Mouse (Mus musculus): ENCODE results near the gene Itm2b. TPM values are rescaled to one million over a fixed set of nuclear protein-coding genes. Genes with fewer than 3 reads are reported as not detected.

Gene Itm2b
- polyA plus RNA-seq, 1 experiment from 2014 or later = 1,174 TPM

DNA sequence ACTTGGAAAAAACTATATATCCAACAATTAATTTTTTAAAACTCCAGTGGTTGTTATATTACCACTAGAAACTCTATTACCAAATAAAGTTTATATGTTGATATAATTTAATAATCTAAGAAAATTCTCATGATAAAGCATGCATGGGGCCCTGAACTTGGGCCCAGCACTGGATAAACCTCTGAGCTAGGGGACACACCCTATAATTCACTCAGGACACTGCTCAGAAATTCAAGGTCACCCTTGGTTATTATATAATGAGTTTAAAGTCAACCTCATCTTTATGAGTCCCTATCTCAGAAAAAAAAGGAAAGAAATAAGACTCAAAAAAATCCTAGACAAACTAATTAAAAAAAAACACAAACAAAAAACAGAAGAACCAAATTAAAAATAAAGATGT lies 68.2 kb downstream of the Itm2b start:
- no peak for ATAC-seq (ENCODE audit: insufficient number of reproducible peaks, low FRiP score, low TSS enrichment, low read depth)
- no peaks in the 10 kb centered on the region for H3K27me3 ChIP-seq
- no peak overlapping the region for H3K4me2 ChIP-seq (replicated peaks)
- 0 out of 2 replicates have a peak, but pooled peaks cover 3% of the 10 kb centered on the region for H3K4me1 ChIP-seq
- H3K9me3 ChIP-seq (replicated peaks) = no peaks in the 10 kb centered on the region
- H3K27ac ChIP-seq (replicated peaks) = no peak overlapping the region
- H3K36me3 ChIP-seq = no peaks in the 10 kb centered on the region
- H3K9ac ChIP-seq = no peak overlapping the region
- H3K4me3 ChIP-seq (replicated peaks) = no peak overlapping the region

DNA sequence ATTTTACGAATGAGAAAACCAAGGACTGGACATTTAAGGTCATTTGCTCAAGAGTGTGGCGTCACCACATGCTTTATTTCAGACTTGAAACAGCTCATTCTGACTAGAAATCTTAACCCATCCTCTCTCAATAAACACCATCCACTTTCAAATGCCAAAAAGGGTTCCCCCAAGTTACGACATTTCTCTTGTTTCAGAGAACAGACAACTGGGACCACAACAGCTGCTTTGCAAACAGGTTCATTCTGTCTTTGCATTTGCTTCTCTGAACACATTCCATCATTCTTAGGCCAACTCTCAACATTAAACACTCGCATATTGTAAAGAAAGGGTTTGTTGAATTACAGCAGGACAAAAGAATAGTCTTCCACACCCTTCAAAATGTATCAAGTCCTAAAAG lies 71.2 kb downstream of the Itm2b start:
- Histone ChIP-seq H3K4me3 (replicated peaks) (no peak overlapping the region), H3K4me2 (replicated peaks) (no peak overlapping the region), H3K9ac (no peak overlapping the region), H3K27ac (replicated peaks) (no peak overlapping the region), H3K4me1 (peaks cover 8% of the 10 kb centered on the region; the same call in 1 of the 2 replicates), H3K36me3 (no peaks in the 10 kb centered on the region), H3K9me3 (replicated peaks) (no peaks in the 10 kb centered on the region), H3K27me3 (no peaks in the 10 kb centered on the region)
- 66% methylated on average over 4 of the region's 4 CpGs for WGBS
- no peak for ATAC-seq (ENCODE audit: insufficient number of reproducible peaks, low FRiP score, low TSS enrichment, low read depth)

DNA sequence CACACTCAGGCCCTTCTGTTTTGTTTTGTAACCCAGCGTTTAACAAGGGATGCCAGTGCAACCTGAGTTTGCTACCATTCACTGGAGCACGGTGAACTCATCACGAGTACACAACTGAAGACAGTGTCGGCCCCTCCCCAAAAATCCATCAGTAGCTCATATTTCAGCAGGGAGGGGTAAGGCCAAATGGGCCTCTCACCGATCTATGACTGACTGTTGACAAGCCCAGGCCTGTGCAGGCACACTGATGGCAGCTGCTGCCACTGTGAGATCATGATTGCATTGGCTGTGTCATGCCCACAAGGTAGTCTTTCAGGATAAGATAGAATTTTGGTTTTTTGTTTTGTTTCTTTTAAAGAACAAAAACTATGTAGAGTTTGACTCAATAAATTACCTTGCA lies 71.7 kb downstream of the Itm2b start:
- H3K9ac ChIP-seq = no peak overlapping the region
- no peaks in the 10 kb centered on the region for H3K27me3 ChIP-seq
- peaks cover 8% of the 10 kb centered on the region; the same call in 1 of the 2 replicates for H3K4me1 ChIP-seq
- no peak overlapping the region for H3K4me2 ChIP-seq (replicated peaks)
- no peak overlapping the region for H3K4me3 ChIP-seq (replicated peaks)
- peak; percentile 47; the same call in 1 of the 2 replicates for ATAC-seq (ENCODE audit: insufficient number of reproducible peaks, low FRiP score, low TSS enrichment, low read depth)
- H3K9me3 ChIP-seq (replicated peaks) = no peaks in the 10 kb centered on the region
- H3K36me3 ChIP-seq = no peaks in the 10 kb centered on the region
- no peak overlapping the region for H3K27ac ChIP-seq (replicated peaks)
- 25% methylated on average over 5 of the region's 5 CpGs for WGBS

DNA sequence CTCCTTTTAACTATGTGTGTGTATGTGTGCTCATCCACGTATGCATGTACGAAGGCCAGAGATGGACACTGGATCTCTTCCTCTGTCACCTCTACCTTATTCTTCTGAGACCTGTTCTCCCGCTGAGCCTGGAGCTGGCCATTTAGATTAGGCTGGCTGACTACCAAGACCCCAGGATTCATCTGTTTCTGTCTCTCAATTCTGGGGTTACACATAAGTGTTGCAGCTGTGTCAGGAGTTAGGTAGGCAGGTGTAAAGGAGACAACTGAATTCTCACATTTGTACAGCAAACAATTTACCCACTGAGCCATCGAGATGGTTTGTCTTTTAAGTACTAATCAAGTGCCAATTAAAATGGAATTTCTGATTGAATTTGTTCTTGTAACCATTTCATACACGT lies 72.2 kb downstream of the Itm2b start:
- Histone ChIP-seq H3K4me3 (replicated peaks) (no peak overlapping the region), H3K27ac (replicated peaks) (no peak overlapping the region), H3K9me3 (replicated peaks) (no peaks in the 10 kb centered on the region), H3K27me3 (no peaks in the 10 kb centered on the region), H3K4me2 (replicated peaks) (no peak overlapping the region), H3K36me3 (no peaks in the 10 kb centered on the region), H3K9ac (no peak overlapping the region), H3K4me1 (peaks cover 8% of the 10 kb centered on the region; the same call in 1 of the 2 replicates)
- 71% methylated on average over 5 of the region's 5 CpGs for WGBS
- no peak; the same call in 1 of the 2 replicates for ATAC-seq (ENCODE audit: insufficient number of reproducible peaks, low FRiP score, low TSS enrichment, low read depth)

Other genes with a start within 250 kb of the Itm2b start
- 12.9 and 13.1 TPM in 2 replicates for gene Lpar6, start 147.4 kb downstream of the Itm2b start, polyA plus RNA-seq (2015; fragmentation: Nextera tagmentation; extraction: Ambion mirVana)
- gene Rb1, start 59.5 kb downstream of the Itm2b start, polyA plus RNA-seq (2015; fragmentation: Nextera tagmentation; extraction: Ambion mirVana) = 23.8 and 25.6 TPM in 2 replicates
- 82.8 and 86.7 TPM in 2 replicates for gene Med4, start 124.7 kb upstream of the Itm2b start, polyA plus RNA-seq (2015; fragmentation: Nextera tagmentation; extraction: Ambion mirVana)
- 99.6 and 106 TPM in 2 replicates for gene Sucla2, start 140.0 kb upstream of the Itm2b start, polyA plus RNA-seq (2015; fragmentation: Nextera tagmentation; extraction: Ambion mirVana)
- 4.5 TPM in 2 replicates for gene Nudt15, start 163.0 kb upstream of the Itm2b start, polyA plus RNA-seq (2015; fragmentation: Nextera tagmentation; extraction: Ambion mirVana)